Comparison of ENCODE assay signal across 23 mouse cellular contexts in the genomic region with DNA sequence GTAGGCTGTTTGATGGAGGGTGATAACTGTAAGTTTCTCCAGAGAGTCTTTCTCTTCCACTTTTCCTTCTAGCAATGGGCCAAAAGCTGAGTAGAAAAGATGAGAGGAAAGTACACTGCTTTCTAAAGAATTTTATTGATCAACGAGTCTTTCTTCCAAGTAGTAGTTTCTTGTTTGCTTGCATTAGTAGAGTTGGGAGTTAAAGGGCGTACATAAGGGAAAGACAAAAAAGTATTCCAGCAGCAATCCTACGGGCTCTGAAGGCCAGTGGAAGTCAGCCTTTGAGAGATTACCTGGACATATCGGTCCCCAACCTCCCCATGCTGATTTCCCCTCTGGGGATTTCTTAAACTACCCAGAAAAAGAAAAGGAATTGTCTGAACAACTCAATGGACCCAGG. TPM values are rescaled to one million over a fixed set of nuclear protein-coding genes. Genes with fewer than 3 reads are reported as not detected.
A peak's percentile ranks its signal among the peaks of the same experiment; 100 is the strongest.
DNase-seq lines count a peak whose midpoint lies in the region; ATAC-seq lines count a peak whose summit lies in the region.
"Had no signal": no experiment of that assay in that cellular context is flagged by ENCODE, and none has a peak within 500 bp of the region (broad histone marks: within the 10 kb centered on the region; RNA-seq: fewer than 3 reads in every experiment).

No protein-coding gene starts in this region.

- H3K4me2 ChIP-seq in embryonic facial prominence, embryonic 11.5 days (ENCODE audit: low read depth, low read length), result no peak overlapping the region
- H3K4me2 ChIP-seq in midbrain, embryonic 14.5 days (ENCODE audit: low read length), result no peak overlapping the region
- no peak overlapping the region for H3K4me2 ChIP-seq in midbrain, embryonic 13.5 days (replicated peaks)
- H3K4me2 ChIP-seq in forebrain, embryonic 14.5 days (ENCODE audit: low read length), result peak overlapping the region; percentile 90

- no peaks in the 10 kb centered on the region for H3K9me3 ChIP-seq in embryonic facial prominence, embryonic 11.5 days (replicated peaks; ENCODE audit: control insufficient read depth, low read length)
- no peaks in the 10 kb centered on the region for H3K9me3 ChIP-seq in embryonic facial prominence, embryonic 10.5 days
- H3K9me3 ChIP-seq in midbrain, embryonic 14.5 days (ENCODE audit: control insufficient read depth, low read length), result no peaks in the 10 kb centered on the region
- no peaks in the 10 kb centered on the region for H3K9me3 ChIP-seq in midbrain, embryonic 13.5 days
- H3K9me3 ChIP-seq in forebrain, embryonic 14.5 days (replicated peaks; ENCODE audit: control insufficient read depth, low read length), result no peaks in the 10 kb centered on the region
- H3K9me3 ChIP-seq: embryonic facial prominence, embryonic 12.5 days; limb, embryonic 12.5 days; midbrain, embryonic 12.5 days; neural tube, embryonic 13.5 days had no signal

- WGBS in embryonic facial prominence, embryonic 11.5 days, result 7% methylated on average over 4 of the region's 4 CpGs
- WGBS in embryonic facial prominence, embryonic 10.5 days, result 12% methylated on average over 4 of the region's 4 CpGs
- 10% methylated on average over 4 of the region's 4 CpGs for WGBS in midbrain, embryonic 14.5 days
- WGBS in midbrain, embryonic 13.5 days, result 24% methylated on average over 4 of the region's 4 CpGs
- 32% methylated on average over 4 of the region's 4 CpGs for WGBS in forebrain, embryonic 14.5 days

- H3K4me3 ChIP-seq in embryonic facial prominence, embryonic 11.5 days (ENCODE audit: low read depth, low read length), result no peak overlapping the region
- H3K4me3 ChIP-seq in embryonic facial prominence, embryonic 10.5 days, result no peak overlapping the region
- H3K4me3 ChIP-seq in midbrain, embryonic 14.5 days (replicated peaks; ENCODE audit: low read depth, low read length), result no peak overlapping the region
- H3K4me3 ChIP-seq in midbrain, embryonic 13.5 days (replicated peaks), result no peak overlapping the region; the same call in 1 of the 2 replicates
- H3K4me3 ChIP-seq in forebrain, embryonic 14.5 days (ENCODE audit: low read depth, low read length), result peak overlapping the region; percentile 51
- H3K4me3 ChIP-seq: erythroblast, embryonic 14.5 days had no signal

- H3K9ac ChIP-seq in embryonic facial prominence, embryonic 11.5 days (replicated peaks; ENCODE audit: low read length), result no peak overlapping the region
- H3K9ac ChIP-seq in midbrain, embryonic 14.5 days (replicated peaks; ENCODE audit: low read length), result no peak overlapping the region
- no peak overlapping the region for H3K9ac ChIP-seq in midbrain, embryonic 13.5 days (replicated peaks)
- peak overlapping the region; percentile 82 for H3K9ac ChIP-seq in forebrain, embryonic 14.5 days (ENCODE audit: low read length)
- H3K9ac ChIP-seq: liver, postnatal 0 days had no signal

- no peaks in the 10 kb centered on the region for H3K36me3 ChIP-seq in embryonic facial prominence, embryonic 11.5 days (replicated peaks; ENCODE audit: control insufficient read depth, insufficient read depth, low read depth, low read length)
- H3K36me3 ChIP-seq in embryonic facial prominence, embryonic 10.5 days (replicated peaks), result no peaks in the 10 kb centered on the region
- no peaks in the 10 kb centered on the region for H3K36me3 ChIP-seq in midbrain, embryonic 14.5 days (ENCODE audit: control insufficient read depth, insufficient read depth, low read length)
- no peaks in the 10 kb centered on the region for H3K36me3 ChIP-seq in midbrain, embryonic 13.5 days
- H3K36me3 ChIP-seq in forebrain, embryonic 14.5 days (ENCODE audit: control insufficient read depth, insufficient read depth, low read length), result 0 out of 2 replicates have a peak, but pooled peaks cover 10% of the 10 kb centered on the region
- H3K36me3 ChIP-seq: embryonic facial prominence, embryonic 12.5 days; limb, embryonic 12.5 days; midbrain, embryonic 12.5 days; neural tube, embryonic 13.5 days had no signal

- no peak for ATAC-seq in embryonic facial prominence, embryonic 11.5 days (replicated peaks; ENCODE audit: insufficient number of reproducible peaks, low FRiP score, low TSS enrichment, low read depth)
- no peak for ATAC-seq in midbrain, embryonic 14.5 days (ENCODE audit: low FRiP score, low TSS enrichment)
- no peak for ATAC-seq in midbrain, embryonic 13.5 days
- no peak for ATAC-seq in forebrain, embryonic 14.5 days
- ATAC-seq in megakaryocyte-erythroid progenitor cell, adult 5-6 weeks (replicated peaks; ENCODE audit: low FRiP score, low TSS enrichment, poor library complexity, severe bottlenecking), result no peak
- ATAC-seq: liver, postnatal 0 days had no signal

- DNase-seq in embryonic facial prominence, embryonic 11.5 days (ENCODE audit: low spot score), result peak; percentile 17
- DNase-seq in embryonic facial prominence, embryonic 10.5 days (ENCODE audit: low spot score), result no peak
- DNase-seq in midbrain, embryonic 14.5 days, result peak; percentile 19
- DNase-seq in forebrain, embryonic 14.5 days (ENCODE audit: low spot score), result no peak
- DNase-seq in kidney, adult 9 months, result no peak
- DNase-seq in adrenal gland, adult 2 months, result no peak
- DNase-seq: gastrocnemius, adult 2 months; kidney, adult 11 months; lung, postnatal 10 days; thymus, postnatal 25 days had no signal

- no peaks in the 10 kb centered on the region; the same call in 1 of the 2 replicates for H3K4me1 ChIP-seq in embryonic facial prominence, embryonic 11.5 days (ENCODE audit: control insufficient read depth, insufficient read depth, low read length)
- H3K4me1 ChIP-seq in embryonic facial prominence, embryonic 10.5 days, result peaks cover 19% of the 10 kb centered on the region
- 0 out of 2 replicates have a peak, but pooled peaks cover 13% of the 10 kb centered on the region for H3K4me1 ChIP-seq in midbrain, embryonic 14.5 days (ENCODE audit: control insufficient read depth, insufficient read depth, low read length)
- H3K4me1 ChIP-seq in midbrain, embryonic 13.5 days (replicated peaks), result peaks cover 27% of the 10 kb centered on the region
- H3K4me1 ChIP-seq in forebrain, embryonic 14.5 days (ENCODE audit: control insufficient read depth, insufficient read depth, low read length), result peaks cover 5% of the 10 kb centered on the region
- H3K4me1 ChIP-seq: embryonic facial prominence, embryonic 12.5 days had no signal

- H3K27ac ChIP-seq in embryonic facial prominence, embryonic 11.5 days (replicated peaks; ENCODE audit: low read depth, low read length), result no peak overlapping the region
- H3K27ac ChIP-seq in embryonic facial prominence, embryonic 10.5 days (replicated peaks), result no peak overlapping the region
- H3K27ac ChIP-seq in midbrain, embryonic 14.5 days (replicated peaks; ENCODE audit: low read depth, low read length), result no peak overlapping the region
- no peak overlapping the region for H3K27ac ChIP-seq in midbrain, embryonic 13.5 days
- H3K27ac ChIP-seq in forebrain, embryonic 14.5 days (ENCODE audit: low read depth, low read length), result peak overlapping the region; percentile 82
- H3K27ac ChIP-seq: embryonic facial prominence, embryonic 12.5 days; gastrocnemius, adult 2 months; hindbrain, postnatal 0 days; kidney, postnatal 0 days; limb, embryonic 12.5 days; midbrain, embryonic 12.5 days; neural tube, embryonic 13.5 days had no signal

- H3K27me3 ChIP-seq in embryonic facial prominence, embryonic 11.5 days (ENCODE audit: control insufficient read depth, insufficient read depth, low read length), result peaks cover 32% of the 10 kb centered on the region
- H3K27me3 ChIP-seq in embryonic facial prominence, embryonic 10.5 days (replicated peaks; ENCODE audit: low read depth, poor library complexity, severe bottlenecking), result peaks cover 100% of the 10 kb centered on the region
- H3K27me3 ChIP-seq in midbrain, embryonic 14.5 days (ENCODE audit: control insufficient read depth, insufficient read depth, low read length), result peaks cover 91% of the 10 kb centered on the region
- H3K27me3 ChIP-seq in midbrain, embryonic 13.5 days, result peaks cover 88% of the 10 kb centered on the region
- peaks cover 49% of the 10 kb centered on the region for H3K27me3 ChIP-seq in forebrain, embryonic 14.5 days (replicated peaks; ENCODE audit: control insufficient read depth, insufficient read depth, low read length)

RNA-seq across cellular contexts. Expression of a gene that starts 8.0 kb away (rescaled TPM):
- polyA plus RNA-seq in embryonic facial prominence, embryonic 11.5 days (2014; fragmentation: Nextera tagmentation; extraction: Ambion mirVana), result 0.57 and 0.65 TPM in 2 replicates
- 0.13 and 0.30 TPM in 2 replicates for polyA plus RNA-seq in embryonic facial prominence, embryonic 10.5 days (2016; fragmentation: Nextera tagmentation; extraction: Ambion mirVana)
- polyA plus RNA-seq in midbrain, embryonic 14.5 days (2014; fragmentation: Nextera tagmentation; extraction: Ambion mirVana), result 1.1 TPM in 2 replicates
- 1.2 and 3.9 TPM in 2 replicates for polyA plus RNA-seq in midbrain, embryonic 13.5 days (2015; fragmentation: Nextera tagmentation; extraction: Ambion mirVana)
- polyA plus RNA-seq in forebrain, embryonic 14.5 days (2014; fragmentation: Nextera tagmentation; extraction: Ambion mirVana), result 46.3 and 47.2 TPM in 2 replicates
- 0.55 TPM in 1 of 2 replicates, not detected in the other for total RNA-seq in megakaryocyte-erythroid progenitor cell, adult 5-6 weeks (2014; fragmentation: Nextera tagmentation)
- total RNA-seq in megakaryocyte-erythroid progenitor cell, adult 5-6 weeks (2017), result 0.19 and 1.1 TPM in 2 replicates
- total RNA-seq in adrenal gland, adult 2 months (2021), result not detected
- 0.02 and 0.15 TPM in 2 replicates for polyA plus RNA-seq in adrenal gland, adult 2 months (2012; rRNA removed)
- total RNA-seq: adrenal gland, adult 18-20 months; gastrocnemius, adult 2 months had no signal
- polyA plus RNA-seq: erythroblast, embryonic 14.5 days; heart, embryonic 16.5 days; liver, postnatal 0 days; stomach, embryonic 14.5 days had no signal

Comparison
In these comparisons a context has a peak if more than half of its experiments do, and no peak if none do; other contexts are left out.
1. DNase-seq: peak in embryonic facial prominence, embryonic 11.5 days (single experiment) and midbrain, embryonic 14.5 days (single experiment); none in embryonic facial prominence, embryonic 10.5 days (single experiment), forebrain, embryonic 14.5 days (single experiment), kidney, adult 9 months (single experiment) and adrenal gland, adult 2 months (single experiment).